Mouse (Mus musculus): ENCODE measurements around the gene Gm29427. TPM values are rescaled to one million over a fixed set of nuclear protein-coding genes. Genes with fewer than 3 reads are reported as not detected.

Gene Gm29427
- not detected for polyA plus RNA-seq (2017; shearing (Covaris generic))

DNA sequence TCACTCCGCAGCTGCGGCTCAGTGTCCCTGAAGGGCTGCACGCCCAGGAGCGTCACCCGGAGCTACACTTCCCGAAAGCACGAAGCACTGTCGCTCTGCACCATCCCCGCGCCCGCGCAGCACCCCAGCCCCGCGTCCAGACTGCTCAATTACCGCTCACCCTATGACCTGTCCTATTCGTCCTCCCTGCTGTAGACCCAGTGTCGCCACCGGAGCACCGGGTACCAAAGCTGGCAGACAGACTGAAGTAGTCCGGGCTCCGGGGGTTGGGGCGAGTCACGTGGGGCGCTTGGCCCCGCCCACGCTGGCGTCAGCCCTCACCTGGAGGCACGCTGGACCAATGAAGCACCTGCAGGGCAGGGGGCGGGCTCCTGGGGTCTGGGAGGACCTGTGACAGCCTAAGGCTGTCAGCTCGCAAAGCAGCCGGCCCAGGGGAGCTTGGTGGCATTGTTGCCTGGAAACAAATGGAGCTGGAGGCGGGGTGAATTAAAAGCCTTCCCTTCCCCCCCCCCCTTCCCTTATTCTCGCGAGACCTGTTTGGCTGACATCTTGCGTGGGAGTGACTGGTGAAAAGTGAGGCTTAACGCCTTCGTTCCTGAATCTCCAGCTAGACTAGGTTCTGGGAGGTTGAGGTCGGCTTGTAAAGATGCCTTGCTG is at the start of gene Gm29427:
Gm29427 (minus strand) TSS at position 239 of the 657 bp plus-strand sequence.
- ATAC-seq, result peak; percentile 86

DNA sequence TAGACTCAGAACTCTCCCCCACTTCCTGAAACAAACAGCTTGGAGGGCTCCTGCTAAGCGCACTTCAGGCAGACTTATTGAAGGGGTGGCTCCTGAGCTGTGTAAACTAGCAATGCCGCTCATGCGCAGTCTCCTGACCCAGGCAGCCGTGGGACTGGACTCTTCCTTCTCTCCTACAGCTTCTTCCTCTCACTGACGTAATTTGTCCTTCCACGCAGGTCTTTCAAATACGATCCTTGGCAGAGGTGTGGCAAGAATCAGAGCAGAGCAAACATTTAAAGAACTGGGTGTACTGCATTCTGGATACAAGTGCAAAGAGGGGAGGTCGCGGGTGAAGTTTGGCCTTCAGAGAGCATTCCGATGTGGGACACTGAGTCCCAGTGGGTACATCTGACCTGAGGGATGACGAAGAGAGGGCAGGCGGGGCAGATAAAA is 48.4 kb upstream of the Gm29427 start:
- no peak for ATAC-seq

DNA sequence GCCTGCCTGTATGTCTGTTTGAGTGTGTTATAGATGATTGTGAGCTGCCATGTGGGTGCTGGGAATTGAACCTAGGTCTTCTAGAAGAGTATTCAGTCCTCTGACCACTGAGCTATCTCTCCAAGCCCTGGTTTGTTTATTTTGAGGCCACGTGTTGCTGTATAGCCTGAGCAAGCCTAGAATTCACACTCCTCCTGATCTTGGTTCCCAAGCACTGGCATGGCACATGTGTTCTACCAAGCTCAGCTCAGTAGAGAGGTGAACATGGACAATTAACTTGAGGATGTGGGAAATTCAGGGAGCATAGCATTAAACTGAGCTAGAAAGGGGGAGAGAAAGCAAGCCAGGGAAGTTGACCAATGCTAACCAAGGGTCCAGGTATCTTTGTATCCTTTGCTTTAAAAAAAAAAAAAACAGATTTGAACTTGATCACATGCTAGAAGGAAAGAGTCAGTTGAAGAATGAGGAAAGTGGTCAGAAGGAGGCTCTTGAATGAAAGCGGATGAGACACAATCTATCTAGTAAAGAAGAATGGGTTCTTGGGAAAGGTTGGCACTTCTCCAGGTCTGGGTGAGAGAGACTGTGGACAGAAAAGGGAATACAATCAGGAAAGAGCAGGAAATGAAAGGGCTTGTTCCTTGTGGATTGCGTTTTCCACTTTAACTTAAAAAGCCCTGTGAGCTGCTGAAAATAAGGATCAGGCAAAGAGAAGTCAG is 46.6 kb upstream of the Gm29427 start:
- ATAC-seq, result no peak

DNA sequence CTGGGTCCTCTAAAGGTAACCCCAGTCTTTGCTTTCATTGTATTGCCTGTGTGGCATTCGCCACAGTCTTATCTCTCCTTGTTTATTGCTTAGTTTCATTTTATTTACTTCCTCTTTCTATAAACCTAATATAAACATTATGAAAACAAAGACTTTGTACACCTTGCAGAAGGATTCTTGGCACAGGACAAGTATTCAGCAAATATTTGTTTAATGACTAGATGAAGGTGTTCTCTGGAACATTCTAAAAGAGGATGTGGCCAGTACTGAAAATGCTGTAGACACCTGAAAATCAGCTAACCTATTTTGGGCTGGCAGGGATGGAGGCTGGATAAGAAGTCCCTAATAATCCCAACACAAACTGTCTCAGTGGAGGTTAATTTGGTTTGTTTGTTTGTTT is 46.0 kb upstream of the Gm29427 start:
- no peak for ATAC-seq

DNA sequence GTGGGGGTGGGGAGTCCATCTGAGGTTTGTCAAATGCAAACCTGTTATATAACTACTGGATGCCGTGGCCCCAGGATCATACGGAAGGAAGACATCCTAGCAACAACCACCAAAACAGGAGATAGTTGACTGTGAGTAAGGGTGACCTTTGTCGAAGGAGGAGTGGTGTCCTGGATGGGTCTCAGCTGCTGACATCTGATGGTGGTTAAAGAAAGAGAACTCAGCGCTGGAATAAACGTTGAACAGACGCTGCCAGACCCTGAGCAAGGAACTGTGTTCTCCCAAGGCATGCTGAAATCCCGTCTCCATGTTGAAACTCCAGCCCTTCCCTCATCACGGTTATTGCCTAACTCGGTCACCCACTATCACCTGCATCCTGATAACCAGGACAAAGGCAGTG is 44.1 kb upstream of the Gm29427 start:
- ATAC-seq, result no peak

DNA sequence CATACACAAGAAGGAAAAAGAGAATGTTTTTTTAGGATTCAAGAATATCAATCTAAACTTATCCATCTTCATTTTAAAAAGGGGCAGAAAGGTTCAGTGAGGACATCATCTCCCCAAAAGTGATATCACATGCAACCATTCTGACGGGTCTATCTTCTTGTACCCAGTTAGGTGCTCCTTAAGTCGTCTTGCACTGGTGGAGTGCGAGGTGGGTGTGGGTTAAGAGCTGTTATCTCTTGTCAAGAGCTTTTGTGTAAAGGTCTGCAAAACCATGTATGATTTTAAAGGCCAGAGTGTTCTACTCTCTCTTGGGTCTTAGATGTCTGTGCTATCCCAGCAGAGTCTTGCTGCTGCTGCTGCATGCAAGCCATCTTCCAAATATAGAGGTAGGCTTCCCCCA is 31.2 kb upstream of the Gm29427 start:
- no peak for ATAC-seq

DNA sequence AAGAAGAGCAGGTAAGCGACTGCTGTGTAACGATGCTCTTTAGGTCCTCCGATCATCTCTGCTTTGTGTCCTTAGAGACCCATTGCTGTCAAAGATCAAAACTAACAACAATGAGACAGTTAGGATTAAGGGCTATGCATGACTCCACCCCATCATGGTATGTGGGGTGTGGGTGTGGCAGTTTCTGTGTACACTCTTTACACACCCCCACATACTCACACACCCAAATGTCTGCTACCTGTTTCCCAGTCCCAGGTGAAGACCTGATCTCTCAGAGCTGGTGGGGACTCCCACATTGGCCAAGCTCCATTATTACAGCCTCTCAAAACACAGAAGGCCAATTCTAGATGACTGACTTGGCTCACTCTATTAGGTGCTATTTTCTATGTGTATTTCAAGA is 30.0 kb upstream of the Gm29427 start:
- no peak for ATAC-seq

DNA sequence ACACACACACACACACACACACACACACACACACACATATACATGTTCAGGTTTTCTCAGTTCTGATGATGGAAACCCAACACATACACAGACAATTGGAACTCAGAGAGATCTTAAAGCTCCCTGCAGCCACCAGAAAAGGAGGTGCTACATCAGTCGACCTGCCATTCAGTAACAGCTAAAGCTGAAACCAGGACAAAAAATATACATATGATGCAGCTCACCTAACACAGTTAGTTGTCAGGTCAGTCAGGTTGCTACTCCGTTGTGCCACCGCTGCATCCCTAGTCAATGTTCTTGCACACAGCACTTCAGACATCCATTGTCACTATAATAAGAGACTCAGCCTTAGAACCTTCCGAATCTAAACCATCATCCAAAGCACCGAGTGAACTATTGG is 29.4 kb upstream of the Gm29427 start:
- no peak for ATAC-seq

DNA sequence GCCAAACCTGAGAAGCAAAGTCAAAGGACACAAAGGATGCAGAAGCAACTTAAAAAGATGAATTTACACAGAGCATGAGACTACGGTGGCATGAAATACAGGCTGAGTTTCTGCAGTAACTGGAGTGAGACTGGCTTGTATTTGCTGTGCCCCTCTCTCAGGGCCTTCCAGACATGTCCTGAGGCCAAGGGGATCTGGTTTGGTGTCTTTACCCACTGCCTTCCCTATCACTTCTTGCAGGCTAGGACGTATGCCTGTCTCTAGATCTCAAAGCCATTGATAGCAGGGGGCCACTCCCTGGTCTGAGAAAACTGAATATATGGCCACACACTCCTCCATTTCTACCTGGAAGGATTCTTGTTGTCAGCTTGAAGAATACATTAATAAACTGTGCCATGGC is 28.6 kb upstream of the Gm29427 start:
- ATAC-seq, result no peak

DNA sequence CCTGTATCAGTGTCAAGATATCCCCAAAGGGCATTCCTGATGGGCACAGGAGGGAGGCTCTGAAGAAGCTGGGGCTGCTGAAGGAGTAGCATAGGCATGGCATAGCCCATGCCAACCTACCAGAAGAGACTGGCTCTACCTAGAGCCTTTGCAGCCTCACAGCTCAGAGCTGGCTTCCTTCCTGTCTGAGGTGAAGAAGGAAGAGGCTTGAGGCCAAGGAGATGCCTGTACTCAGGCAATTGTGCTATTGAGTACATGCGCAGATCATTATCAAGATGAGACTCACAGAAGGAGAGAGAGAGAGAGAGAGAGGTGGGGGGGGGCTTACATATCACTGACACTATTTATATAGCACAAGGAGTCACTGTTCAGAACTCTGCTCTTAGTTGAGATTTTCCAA is 28.2 kb upstream of the Gm29427 start:
- peak; percentile 43 for ATAC-seq

DNA sequence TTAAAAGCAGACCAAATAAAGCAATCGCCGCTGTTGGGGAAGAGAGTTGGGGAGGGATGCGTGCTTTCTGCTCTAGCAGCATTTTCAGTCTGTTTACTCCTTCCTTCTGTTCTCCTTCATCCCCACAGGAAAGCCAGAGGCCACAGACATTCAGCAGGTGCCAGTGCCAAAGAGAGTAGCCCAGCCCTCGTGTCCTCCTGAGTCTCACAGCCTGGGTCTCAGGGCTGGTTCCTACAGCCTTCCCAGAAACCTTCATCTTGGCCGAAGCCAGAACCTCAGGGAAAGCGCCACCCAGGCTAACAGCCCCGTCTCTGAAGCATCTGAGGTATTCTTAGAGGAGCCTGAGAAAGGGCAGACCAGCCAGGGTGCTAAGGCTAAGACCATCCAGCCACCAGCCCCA is 26.6 kb upstream of the Gm29427 start:
- ATAC-seq, result no peak

DNA sequence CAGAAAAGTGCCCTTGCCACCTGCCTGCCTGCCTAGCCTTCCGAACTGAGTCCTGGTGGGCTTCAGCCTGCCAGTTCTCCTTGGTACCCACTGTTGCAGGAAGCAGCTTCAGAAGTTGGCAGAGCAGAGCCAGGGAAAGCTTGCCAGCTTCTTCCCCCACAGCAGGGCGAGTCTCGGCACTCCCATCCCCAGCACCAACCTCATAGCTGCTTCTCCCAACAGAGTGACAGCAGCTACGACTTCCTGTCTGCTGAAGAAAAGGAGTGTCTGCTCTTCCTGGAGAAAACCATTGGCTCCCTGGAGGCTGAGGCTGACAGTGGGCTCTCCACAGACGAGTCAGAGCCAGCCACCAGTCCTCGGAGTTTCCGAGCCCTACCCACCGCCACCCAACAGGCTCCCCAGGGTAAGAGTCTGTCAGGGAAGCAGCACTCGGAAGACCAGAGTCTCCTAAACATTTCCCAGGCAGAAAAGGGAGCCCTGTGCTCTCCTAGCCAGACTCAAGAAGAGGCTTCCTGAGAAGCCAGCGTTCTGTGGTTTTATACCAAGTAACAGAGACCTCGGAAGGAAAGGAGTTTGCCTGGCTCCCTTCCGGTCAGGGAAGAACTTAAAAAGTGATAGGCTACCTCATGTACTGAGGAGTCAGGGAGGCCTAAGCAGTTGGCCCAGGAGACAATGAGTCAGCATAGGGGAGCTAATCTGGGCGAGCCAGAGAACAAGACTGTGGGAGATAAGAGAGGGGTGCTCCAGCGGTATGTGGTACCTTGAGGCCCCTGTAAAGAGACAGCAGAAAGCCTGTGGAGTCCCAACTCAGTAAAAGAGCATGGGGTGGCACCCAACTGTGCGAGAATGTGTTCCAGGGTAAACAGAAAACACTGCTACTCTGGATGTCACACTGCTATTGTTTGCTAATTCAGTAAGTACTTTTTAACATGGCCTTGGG is 25.5 kb upstream of the Gm29427 start:
- no peak for ATAC-seq

DNA sequence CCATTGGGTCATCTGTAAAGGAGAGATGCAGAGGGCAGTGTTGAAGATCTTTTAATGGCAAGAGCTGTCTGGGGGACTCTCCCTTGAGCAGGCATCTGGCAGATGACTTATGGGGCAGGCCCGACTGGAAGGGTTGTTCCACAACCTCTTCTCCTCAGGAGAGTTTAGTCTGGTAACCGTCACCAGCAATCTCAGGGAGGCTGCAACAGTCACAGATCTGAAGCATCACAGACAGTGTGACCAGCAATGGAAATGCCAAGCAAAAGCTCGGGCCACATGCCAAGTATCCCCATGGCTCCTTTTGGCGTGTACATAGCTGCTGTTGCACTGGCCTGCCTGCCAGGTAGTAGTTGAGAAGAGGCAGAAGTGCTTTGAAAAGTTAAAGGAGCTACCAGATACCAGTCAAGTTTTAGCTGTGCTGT is 24.6 kb upstream of the Gm29427 start:
- ATAC-seq, result no peak

DNA sequence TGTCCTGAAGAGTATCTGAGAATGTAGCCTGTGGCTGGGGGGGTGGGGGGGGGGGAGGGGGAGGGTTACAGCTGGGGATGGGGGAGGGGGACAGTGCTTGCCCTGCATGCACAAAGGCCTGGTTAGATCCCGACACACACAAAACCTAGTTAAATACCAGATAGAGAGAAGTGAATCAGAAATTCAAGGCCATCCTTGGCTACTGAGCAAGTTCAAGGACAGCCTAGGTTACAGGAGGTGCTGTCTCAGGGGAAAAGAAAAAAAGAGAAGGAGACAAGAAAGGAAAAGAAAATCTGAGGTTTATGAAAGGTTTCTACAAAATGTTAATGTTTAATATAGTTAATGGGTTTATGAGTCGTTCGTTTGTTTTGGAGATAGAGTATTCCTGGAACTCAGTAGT is 24.0 kb upstream of the Gm29427 start:
- no peak for ATAC-seq

DNA sequence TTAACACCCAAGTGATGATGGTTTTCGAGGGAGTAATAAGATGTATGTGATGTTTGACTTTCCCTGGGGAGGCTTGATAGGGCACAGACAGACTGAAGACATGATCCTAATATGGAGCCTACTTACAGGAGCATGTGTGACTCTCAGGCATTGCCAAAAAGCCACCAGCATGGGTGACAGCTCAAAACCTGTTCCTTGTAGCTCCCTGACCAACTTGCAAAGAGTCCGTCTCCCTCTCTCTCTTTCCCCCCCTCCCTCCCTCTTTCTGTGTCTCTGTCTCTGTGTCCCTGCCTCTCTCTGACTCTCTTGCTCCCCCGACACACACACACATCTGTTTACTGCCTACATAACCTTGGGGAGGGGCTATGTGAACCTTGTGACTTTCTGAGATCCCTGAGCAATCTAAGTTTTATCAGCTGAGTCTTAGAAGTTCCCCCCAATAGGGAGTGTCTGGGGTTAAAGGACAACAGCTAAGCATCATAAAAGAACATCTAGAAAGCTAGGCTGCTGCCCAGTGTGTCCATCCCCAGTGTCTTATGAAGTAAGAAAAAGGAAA is 23.0 kb upstream of the Gm29427 start:
- ATAC-seq, result no peak

DNA sequence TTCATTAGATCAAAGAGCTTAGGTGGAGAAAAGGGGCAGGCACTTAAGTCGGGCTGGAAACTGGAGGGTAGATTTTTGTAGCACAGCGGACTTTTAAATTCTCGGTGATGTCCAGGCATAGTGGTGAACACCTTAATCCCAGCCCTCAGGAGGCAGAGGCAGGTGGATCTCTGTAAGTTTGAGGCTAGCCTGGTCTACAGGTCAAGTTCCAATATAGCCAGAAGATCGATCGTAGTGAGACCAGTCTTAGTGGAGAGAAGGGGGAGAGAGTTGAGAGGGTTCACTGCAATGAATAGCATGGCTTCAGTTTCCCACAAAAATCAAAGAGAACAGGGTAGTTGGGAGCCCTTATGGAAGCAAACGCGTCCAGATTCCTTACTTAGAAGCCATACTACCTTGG is 22.3 kb upstream of the Gm29427 start:
- ATAC-seq, result no peak

DNA sequence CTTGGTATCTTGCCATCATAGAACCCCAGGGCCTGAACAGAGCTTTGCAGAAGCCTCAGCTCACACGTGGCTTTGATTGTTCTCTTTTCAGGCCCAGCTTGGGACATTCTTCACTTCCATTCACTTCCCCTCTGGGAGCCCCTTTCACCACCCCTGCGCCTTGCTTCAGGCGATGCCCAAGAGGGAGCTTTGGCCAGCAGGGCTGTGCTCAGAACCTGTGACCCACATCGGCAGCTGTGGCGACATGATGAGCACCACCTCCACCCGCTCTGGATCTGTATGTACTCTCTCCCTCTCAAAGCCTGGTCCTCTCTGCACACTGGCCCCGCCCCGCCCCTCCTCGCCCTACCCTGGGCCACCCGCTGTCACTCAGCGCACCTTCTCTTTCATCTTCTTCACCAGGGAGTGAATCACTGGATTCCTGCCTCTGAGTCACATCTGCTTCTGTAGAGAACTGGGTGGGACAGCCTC is 21.8 kb upstream of the Gm29427 start:
- ATAC-seq, result no peak

DNA sequence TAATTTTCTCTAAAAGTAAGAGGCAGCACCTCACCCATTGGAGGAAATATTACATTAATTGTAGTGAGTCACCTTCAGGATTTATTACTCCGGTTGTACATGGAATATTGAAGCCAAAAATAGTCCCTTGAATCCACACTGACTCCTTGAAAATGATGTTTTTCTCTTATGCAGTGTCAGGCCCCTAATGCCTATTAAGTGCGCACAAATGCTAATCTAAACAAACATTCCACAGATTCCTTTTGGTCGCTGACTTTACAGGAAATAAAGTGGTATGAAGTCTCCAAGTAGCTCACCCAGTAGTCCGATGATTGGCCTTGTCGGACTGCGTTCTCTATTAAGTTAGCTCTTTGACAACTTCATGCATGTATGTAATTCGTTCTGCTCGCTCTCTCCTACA is 19.3 kb upstream of the Gm29427 start:
- no peak for ATAC-seq

DNA sequence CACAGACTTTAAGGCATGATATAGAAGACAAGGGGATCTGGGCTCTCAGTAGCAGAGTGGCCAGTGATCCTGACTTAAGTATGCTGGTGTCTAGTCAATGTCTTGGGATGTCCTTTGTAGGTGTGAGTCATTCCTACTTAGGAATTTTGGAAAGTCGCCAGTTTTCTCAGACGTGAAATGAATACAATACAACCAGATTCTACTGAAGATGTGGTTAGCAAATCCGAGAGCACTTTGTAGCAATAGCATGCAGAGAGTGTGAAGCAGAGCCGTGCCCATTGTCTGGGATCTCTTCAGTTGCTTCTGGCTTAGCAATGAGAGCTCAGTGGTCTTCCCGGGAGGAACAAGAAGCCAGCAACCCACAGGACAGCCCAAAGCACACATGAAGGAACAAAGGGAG is 18.9 kb upstream of the Gm29427 start:
- ATAC-seq, result no peak

DNA sequence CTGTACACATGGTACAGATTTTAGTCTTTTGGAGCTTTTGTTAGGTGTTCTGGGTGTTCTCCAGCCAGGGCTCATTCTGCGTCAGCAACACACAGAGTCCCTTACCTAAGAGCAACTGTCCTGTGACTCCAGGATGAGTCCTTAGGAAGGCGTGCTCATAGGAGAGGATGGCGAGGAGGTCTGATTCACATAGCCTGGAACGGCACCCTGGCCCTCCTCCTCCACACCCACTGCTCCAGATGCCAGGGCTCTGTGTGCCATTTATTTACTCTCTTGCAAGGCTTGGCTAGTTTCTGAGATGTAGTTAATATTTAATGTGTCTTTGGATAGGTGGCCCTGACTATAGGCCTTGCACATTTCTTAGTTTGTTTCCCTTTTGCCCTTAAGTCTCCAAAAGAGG is 18.1 kb upstream of the Gm29427 start:
- no peak for ATAC-seq

DNA sequence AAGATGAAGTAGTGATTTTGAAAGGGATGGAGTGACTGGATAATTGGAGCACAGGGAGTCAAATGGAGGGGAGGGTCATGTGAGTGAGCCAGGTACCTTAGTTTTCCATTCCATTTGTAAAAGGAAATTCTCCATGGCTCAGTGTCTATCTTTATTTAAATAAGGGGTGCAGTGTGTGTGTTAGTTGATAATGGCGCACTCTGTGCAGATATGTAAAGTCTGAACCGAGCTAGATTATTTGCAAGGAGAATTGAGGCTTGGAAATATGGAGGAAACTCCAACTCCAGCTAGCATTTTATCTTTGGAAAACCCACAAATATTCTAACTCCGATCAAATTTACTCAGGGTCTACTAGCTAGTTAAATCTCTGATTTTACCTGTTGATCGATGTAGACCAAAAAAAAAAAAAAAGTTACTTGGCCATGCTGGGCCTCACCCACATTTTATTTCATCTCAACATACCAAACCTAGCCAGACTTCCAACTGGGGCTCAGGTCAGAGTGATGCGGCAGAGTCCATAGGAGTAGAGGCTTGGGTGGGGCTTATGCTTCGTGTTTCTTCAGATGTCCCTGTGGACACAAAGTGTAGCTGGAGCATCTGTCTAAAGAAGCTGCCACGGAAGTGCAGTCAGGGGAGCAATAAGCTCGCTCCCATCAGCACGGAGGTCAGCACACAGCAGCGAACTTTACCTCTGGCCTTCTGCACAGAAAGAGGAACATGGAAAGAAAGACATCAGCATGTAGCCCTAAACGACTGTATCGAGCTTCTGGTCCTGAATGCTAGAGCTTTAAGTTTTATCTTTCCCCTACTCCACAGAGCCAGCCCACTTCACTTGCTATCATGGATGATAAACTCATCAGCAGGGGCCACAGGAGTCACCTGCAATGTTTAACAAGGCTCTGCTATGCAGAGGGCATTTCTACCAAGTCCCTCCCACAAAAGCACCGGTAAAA is 17.4 kb upstream of the Gm29427 start:
- ATAC-seq, result no peak

Measured in activated CD4-positive, CD25-positive, alpha-beta regulatory T cell, adult 4 months (primary cell).